Mouse (Mus musculus): ENCODE measurements around the gene Smpd3.
"Not testable (repeated sequence)": the region's sequence is repeated elsewhere in the genome, so short reads cannot be mapped to it uniquely, and the experiment has no call there.

Smpd3 gene

GRCm38 (mm10) chr8:106326624-106327023 is 11.2 kb downstream of the Smpd3 start:
- DNase-seq (ENCODE audit: inconsistent age in 2 of 2, low spot score in 1 of 2) = no peak

- no peak for DNase-seq (ENCODE audit: inconsistent age in 2 of 2, low spot score in 1 of 2)
Measured at GRCm38 (mm10) chr8:106321434-106321833, 16.4 kb downstream of the Smpd3 start.

- no peak for DNase-seq (ENCODE audit: inconsistent age in 2 of 2, low spot score in 1 of 2)
Measured at GRCm38 (mm10) chr8:106320002-106320401, 17.8 kb downstream of the Smpd3 start.

- DNase-seq (ENCODE audit: inconsistent age in 2 of 2, low spot score in 1 of 2) = no peak
Measured at GRCm38 (mm10) chr8:106317091-106317490, 20.7 kb downstream of the Smpd3 start.

GRCm38 (mm10) chr8:106316506-106316905 is 21.3 kb downstream of the Smpd3 start:
- no peak for DNase-seq (ENCODE audit: inconsistent age in 2 of 2, low spot score in 1 of 2)

GRCm38 (mm10) chr8:106315402-106316187 is 22.2 kb downstream of the Smpd3 start:
- DNase-seq (ENCODE audit: inconsistent age in 2 of 2, low spot score in 1 of 2) = no peak

GRCm38 (mm10) chr8:106313799-106314198 is 24.0 kb downstream of the Smpd3 start:
- DNase-seq (ENCODE audit: inconsistent age in 2 of 2, low spot score in 1 of 2) = no peak

GRCm38 (mm10) chr8:106313120-106313737 is 24.6 kb downstream of the Smpd3 start:
- DNase-seq (ENCODE audit: inconsistent age in 2 of 2, low spot score in 1 of 2) = no peak

- DNase-seq (ENCODE audit: inconsistent age in 2 of 2, low spot score in 1 of 2) = no peak
Measured at GRCm38 (mm10) chr8:106311967-106312366, 25.8 kb downstream of the Smpd3 start.

- no peak for DNase-seq (ENCODE audit: inconsistent age in 2 of 2, low spot score in 1 of 2)
Measured at GRCm38 (mm10) chr8:106310026-106310652, 27.6 kb downstream of the Smpd3 start.

GRCm38 (mm10) chr8:106308082-106308786 is 29.6 kb downstream of the Smpd3 start:
- peak; percentile 40 to 72 for DNase-seq (ENCODE audit: inconsistent age in 2 of 2, low spot score in 1 of 2)

GRCm38 (mm10) chr8:106307586-106307985 is 30.2 kb downstream of the Smpd3 start:
- peak; percentile 39 to 53 for DNase-seq (ENCODE audit: inconsistent age in 2 of 2, low spot score in 1 of 2)

- not testable (repeated sequence) for DNase-seq (ENCODE audit: inconsistent age in 2 of 2, low spot score in 1 of 2)
Measured at GRCm38 (mm10) chr8:106306711-106307248, 31.0 kb downstream of the Smpd3 start.

GRCm38 (mm10) chr8:106306076-106306475 is 31.7 kb downstream of the Smpd3 start:
- no peak for DNase-seq (ENCODE audit: inconsistent age in 2 of 2, low spot score in 1 of 2)

GRCm38 (mm10) chr8:106305301-106305700 is 32.5 kb downstream of the Smpd3 start:
- DNase-seq (ENCODE audit: inconsistent age in 2 of 2, low spot score in 1 of 2) = no peak

GRCm38 (mm10) chr8:106304321-106304720 is 33.5 kb downstream of the Smpd3 start:
- no peak for DNase-seq (ENCODE audit: inconsistent age in 2 of 2, low spot score in 1 of 2)

- peak in 1 of 2 experiments; percentile 21 for DNase-seq (ENCODE audit: inconsistent age in 2 of 2, low spot score in 1 of 2)
Measured at GRCm38 (mm10) chr8:106300739-106301715, 36.8 kb downstream of the Smpd3 start.

GRCm38 (mm10) chr8:106299686-106300085 is 38.1 kb downstream of the Smpd3 start:
- DNase-seq (ENCODE audit: inconsistent age in 2 of 2, low spot score in 1 of 2) = no peak

GRCm38 (mm10) chr8:106298846-106299245 is 38.9 kb downstream of the Smpd3 start:
- no peak for DNase-seq (ENCODE audit: inconsistent age in 2 of 2, low spot score in 1 of 2)

- DNase-seq (ENCODE audit: inconsistent age in 2 of 2, low spot score in 1 of 2) = peak; percentile 23 to 51
Measured at GRCm38 (mm10) chr8:106298261-106298660, 39.5 kb downstream of the Smpd3 start.
